Mouse (Mus musculus) gastrocnemius, adult 18-20 months (tissue): ENCODE results near the gene Myh13. TPM values are rescaled to one million over a fixed set of nuclear protein-coding genes. Genes with fewer than 3 reads are reported as not detected.

ENCODE experiments used
- DNase-seq: peaks from one replicate; pipeline ENCODE4 v3.0.0; 2021; ENCODE audit warnings: low spot score
- long read RNA-seq, 2 experiments: library from polyadenylated mRNA; stranded (forward); transcript quantifications; one replicate each; pipeline ENCODE4 v2.0.0; 2021
- total RNA-seq, 2 experiments: library from RNA; stranded (reverse); gene quantifications; 2 replicates each; pipeline ENCODE4 v1.2.3; 2021

Gene Myh13
- 1 to 10 TPM; 4.0 to 5.7 TPM for total RNA-seq
- long read RNA-seq, experiment 1, full-length matches to known transcripts = 1 of 1 reads
- long read RNA-seq, experiment 1, partial matches to known transcripts = 0 of 1 reads
- long read RNA-seq, experiment 1, other reads (novel, unspliced or antisense) = 0 of 1 reads
- long read RNA-seq, experiment 2 = 0 reads

GRCm38 (mm10) chr11:67321358-67321757 lies at the start of gene Myh13:
Myh13 (plus strand) TSS chr11:67321658.
- no peak for DNase-seq

GRCm38 (mm10) chr11:67276601-67277174 lies 44.8 kb upstream of the Myh13 start, which contains the start of gene Myh8:
Myh8 (plus strand) TSS chr11:67277124.
- DNase-seq = no peak

- no peak for DNase-seq
Measured at GRCm38 (mm10) chr11:67293440-67293839, 28.0 kb upstream of the Myh13 start.

GRCm38 (mm10) chr11:67313733-67314452 lies 7.6 kb upstream of the Myh13 start:
- no peak for DNase-seq

- no peak for DNase-seq
Measured at GRCm38 (mm10) chr11:67326536-67326935, 5.1 kb downstream of the Myh13 start.

GRCm38 (mm10) chr11:67344556-67344955 lies 23.1 kb downstream of the Myh13 start:
- DNase-seq = no peak

- DNase-seq = no peak
Measured at GRCm38 (mm10) chr11:67345186-67345855, 23.9 kb downstream of the Myh13 start.

- no peak for DNase-seq
Measured at GRCm38 (mm10) chr11:67345856-67346236, 24.4 kb downstream of the Myh13 start.

- peak; percentile 78 for DNase-seq
Measured at GRCm38 (mm10) chr11:67350153-67350768, 28.8 kb downstream of the Myh13 start.

- DNase-seq = no peak
Measured at GRCm38 (mm10) chr11:67353011-67353410, 31.6 kb downstream of the Myh13 start.

- DNase-seq = no peak
Measured at GRCm38 (mm10) chr11:67358031-67358430, 36.6 kb downstream of the Myh13 start.

- DNase-seq = no peak
Measured at GRCm38 (mm10) chr11:67362236-67362635, 40.8 kb downstream of the Myh13 start.

- no peak for DNase-seq
Measured at GRCm38 (mm10) chr11:67364551-67364950, 43.1 kb downstream of the Myh13 start.

- DNase-seq = no peak
Measured at GRCm38 (mm10) chr11:67364986-67365721, 43.7 kb downstream of the Myh13 start.

GRCm38 (mm10) chr11:67366936-67367335 lies 45.5 kb downstream of the Myh13 start:
- no peak for DNase-seq

- DNase-seq = peak; percentile 39
Measured at GRCm38 (mm10) chr11:67373333-67373732, 51.9 kb downstream of the Myh13 start.

- DNase-seq = peak; percentile 13
Measured at GRCm38 (mm10) chr11:67376308-67376707, 54.9 kb downstream of the Myh13 start.

- peak; percentile 15 for DNase-seq
Measured at GRCm38 (mm10) chr11:67379703-67380510, 58.4 kb downstream of the Myh13 start.

GRCm38 (mm10) chr11:67381833-67382232 lies 60.4 kb downstream of the Myh13 start:
- DNase-seq = no peak

- no peak for DNase-seq
Measured at GRCm38 (mm10) chr11:67384653-67385052, 63.2 kb downstream of the Myh13 start.
